Mouse (Mus musculus) adrenal gland, postnatal 4 days (tissue): ENCODE data around the gene Tox4. TPM values are rescaled to one million over a fixed set of nuclear protein-coding genes. Genes with fewer than 3 reads are reported as not detected.
A peak's percentile ranks its signal among the peaks of the same experiment; 100 is the strongest.

Source experiments
- DNase-seq, 2 experiments: peaks; one replicate each; pipeline ENCODE4 v3.0.0; 2021 to 2022; ENCODE audit warnings: low spot score in 2 of 2, mixed read lengths in 2 of 2
- total RNA-seq, 2 experiments: library from RNA; stranded (reverse); gene quantifications; 2 replicates each; pipeline ENCODE4 v1.2.3; 2021

The Tox4 gene
- total RNA-seq, 2 experiments from 2014 or later = 61.8 to 62.0 TPM

- DNase-seq = no peak
These were observed 32.0 kb downstream of the Tox4 start for GRCm38 (mm10) chr14:52310906-52311305.

GRCm38 (mm10) chr14:52313931-52314807, 35.2 kb downstream of the Tox4 start:
- DNase-seq = no peak

GRCm38 (mm10) chr14:52314808-52315150, 35.8 kb downstream of the Tox4 start:
- DNase-seq = no peak

- no peak for DNase-seq
These were observed 36.4 kb downstream of the Tox4 start for GRCm38 (mm10) chr14:52315283-52315780.

GRCm38 (mm10) chr14:52315792-52316440, 37.0 kb downstream of the Tox4 start:
- peak; percentile 27 to 31 for DNase-seq

- no peak for DNase-seq
These were observed 37.7 kb downstream of the Tox4 start for GRCm38 (mm10) chr14:52316441-52317225.

GRCm38 (mm10) chr14:52319361-52319760, 40.4 kb downstream of the Tox4 start:
- DNase-seq = no peak

GRCm38 (mm10) chr14:52325890-52326289, 46.9 kb downstream of the Tox4 start:
- no peak for DNase-seq

GRCm38 (mm10) chr14:52327375-52327901, 48.5 kb downstream of the Tox4 start:
- DNase-seq = no peak

- no peak for DNase-seq
These were observed 49.2 kb downstream of the Tox4 start, which contains the start of gene Sall2 for GRCm38 (mm10) chr14:52327910-52328812. TSS of gene Sall2 (minus strand) at chr14:52328762.

- no peak for DNase-seq
These were observed 52.3 kb downstream of the Tox4 start for GRCm38 (mm10) chr14:52331069-52331750.

GRCm38 (mm10) chr14:52332171-52332570, 53.2 kb downstream of the Tox4 start:
- DNase-seq = no peak

GRCm38 (mm10) chr14:52338751-52339511, 60.0 kb downstream of the Tox4 start:
- DNase-seq = no peak

GRCm38 (mm10) chr14:52339512-52339852, 60.5 kb downstream of the Tox4 start:
- no peak for DNase-seq

Other genes starting within 250 kb of the Tox4 start
- not detected for gene Olfr221, start 236.7 kb upstream of the Tox4 start, total RNA-seq
- 100 to 1,000 TPM; 247 to 267 TPM for gene Hnrnpc, start 175.1 kb upstream of the Tox4 start, total RNA-seq
- 1 to 10 TPM in 1 of 2 experiments, under 1 TPM in 1; 0.37 to 1.6 TPM for gene Rpgrip1, start 168.4 kb upstream of the Tox4 start, total RNA-seq
- 10 to 100 TPM; 76.4 to 86.7 TPM for gene Supt16, start 81.7 kb upstream of the Tox4 start, total RNA-seq
- 100 to 1,000 TPM; 153 to 165 TPM for gene Chd8, start 21.4 kb upstream of the Tox4 start, total RNA-seq
- gene Rab2b, start 399 bp downstream of the Tox4 start, total RNA-seq = 10 to 100 TPM; 38.9 to 39.8 TPM
- gene Mettl3, start 26.0 kb downstream of the Tox4 start, total RNA-seq = 10 to 100 TPM; 32.0 to 41.9 TPM
- gene Sall2, start 49.6 kb downstream of the Tox4 start, total RNA-seq = 10 to 100 TPM; 17.0 to 20.1 TPM
- not detected for gene Olfr1513, start 77.3 kb downstream of the Tox4 start, total RNA-seq
- gene Olfr1512, start 100.0 kb downstream of the Tox4 start, total RNA-seq = not detected
- gene Olfr1511, start 118.2 kb downstream of the Tox4 start, total RNA-seq = not detected
- gene Olfr1510, start 135.2 kb downstream of the Tox4 start, total RNA-seq = not detected
- not detected for gene Olfr1509, start 163.8 kb downstream of the Tox4 start, total RNA-seq
- not detected for gene Olfr1508, start 188.3 kb downstream of the Tox4 start, total RNA-seq
- not detected for gene Olfr1507, start 216.6 kb downstream of the Tox4 start, total RNA-seq